Mouse (Mus musculus): ENCODE measurements at regions not wholly inside any gene's neighbourhood (a gene's known extent, or its start where the extent isn't known, plus 50 kb on each side); places are given as distances from the start of the nearest gene placed in this dataset.

GRCm38 (mm10) chr4:88935316-88935715, 55.3 kb upstream of the Ifne start:
- no peak for TF ChIP-seq CTCF (IDR thresholded peaks at IDR 0.05; ENCODE audit: control insufficient read depth, insufficient read depth, insufficient replicate concordance, low read depth, low read length)
- no peak for TF ChIP-seq POLR2A (IDR thresholded peaks at IDR 0.05; ENCODE audit: control insufficient read depth, low read depth, low read length)

All from testis, adult 2 months (tissue).